Mouse (Mus musculus) macrophage (primary cell): ENCODE data around the gene Epm2aip1. TPM values are rescaled to one million over a fixed set of nuclear protein-coding genes. Genes with fewer than 3 reads are reported as not detected.

Source experiments
- polyA plus RNA-seq: library from polyadenylated mRNA; stranded (reverse); fragments of 250-400 nt; gene quantifications from 3 replicates; pipeline ENCODE4 v1.2.4, GENCODE M21; 2018; ENCODE audit warnings: inconsistent platforms

Gene Epm2aip1
- polyA plus RNA-seq, 1 experiment from 2014 or later: 3.7 TPM

Other genes with a start within 250 kb of the Epm2aip1 start
- gene Ccrl2, start 214.4 kb upstream of the Epm2aip1 start, polyA plus RNA-seq: 9.4 to 36.5 TPM (median 19.8 TPM) in 3 replicates
- 36.3 to 65.4 TPM (median 49.8 TPM) in 3 replicates for gene Lrrfip2, start 154.3 kb upstream of the Epm2aip1 start, polyA plus RNA-seq
- 8.0 to 9.8 TPM (median 8.2 TPM) in 3 replicates for gene Mlh1, start 138 bp upstream of the Epm2aip1 start, polyA plus RNA-seq
- not detected in 3 replicates for gene Trank1, start 39.8 kb downstream of the Epm2aip1 start, polyA plus RNA-seq
- not detected in 3 replicates for gene Dclk3, start 167.2 kb downstream of the Epm2aip1 start, polyA plus RNA-seq